Mouse (Mus musculus): Measurements from ENCODE around the gene Dydc2.
"Not testable (repeated sequence)": the region's sequence is repeated elsewhere in the genome, so short reads cannot be mapped to it uniquely, and the experiment has no call there.

The Dydc2 gene

DNA sequence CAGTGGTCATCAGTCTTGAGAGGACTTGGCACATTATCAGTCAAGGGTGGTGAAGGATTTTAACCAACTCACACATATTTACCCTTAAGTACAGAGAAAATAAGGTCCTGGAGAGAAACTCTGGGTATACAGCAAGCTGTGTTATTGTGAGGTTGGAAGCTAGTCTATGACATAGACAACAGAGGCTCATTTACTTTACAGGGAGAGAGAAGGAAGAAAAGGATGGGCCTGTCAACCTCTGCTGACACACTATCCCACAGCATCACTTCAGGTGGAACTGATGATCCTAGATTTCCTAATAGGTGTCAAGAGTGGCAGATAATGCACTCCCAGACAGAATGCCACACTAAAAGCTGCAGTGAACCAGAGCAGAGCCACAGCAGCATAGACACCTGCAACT is at the start of gene Dydc2:
Gene Dydc2, minus strand, starts transcription at position 101 of the 400 bp plus-strand sequence.
- no peak for DNase-seq (ENCODE audit: extremely low read depth, low read depth, low spot score)

DNA sequence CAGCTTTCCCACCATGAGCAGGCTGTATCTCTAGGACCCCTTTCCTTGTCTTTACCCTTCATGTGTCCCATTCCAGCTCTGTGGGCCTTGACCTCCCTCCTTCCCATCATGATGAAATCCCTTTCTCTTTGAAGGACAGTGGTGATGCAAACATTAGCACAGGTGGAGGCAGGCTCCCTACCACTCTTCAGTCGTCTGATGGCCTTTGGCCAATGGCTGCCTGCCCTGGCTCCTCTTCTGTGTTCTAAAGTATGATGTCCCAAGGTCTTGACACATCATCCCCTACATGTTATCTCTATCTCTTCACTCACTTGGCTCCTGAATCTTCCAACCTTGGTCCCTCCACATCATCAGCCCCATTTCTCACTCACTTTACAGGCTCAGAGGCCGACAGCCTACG is 47.3 kb upstream of the Dydc2 start:
- no peak for DNase-seq (ENCODE audit: extremely low read depth, low read depth, low spot score)

DNA sequence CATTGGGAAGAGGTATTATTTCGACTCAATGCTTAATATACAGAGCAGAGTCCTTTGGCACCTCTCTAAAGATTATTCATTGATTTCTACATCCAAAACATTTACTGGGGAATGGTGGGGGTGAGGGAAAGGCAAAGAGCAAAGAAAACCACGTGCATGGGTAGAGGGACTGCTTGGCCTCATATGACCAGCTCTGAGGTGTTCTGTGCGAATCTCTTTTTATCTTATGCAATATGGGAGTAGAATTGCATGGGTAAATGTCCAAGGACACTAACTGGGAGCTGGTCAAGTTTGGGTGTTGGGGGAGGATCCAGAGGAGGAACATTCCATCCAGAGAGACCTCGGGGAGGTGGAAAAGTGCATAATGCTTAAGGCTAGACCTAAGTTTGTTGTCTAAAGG is 43.9 kb upstream of the Dydc2 start:
- DNase-seq (ENCODE audit: extremely low read depth, low read depth, low spot score), result no peak

DNA sequence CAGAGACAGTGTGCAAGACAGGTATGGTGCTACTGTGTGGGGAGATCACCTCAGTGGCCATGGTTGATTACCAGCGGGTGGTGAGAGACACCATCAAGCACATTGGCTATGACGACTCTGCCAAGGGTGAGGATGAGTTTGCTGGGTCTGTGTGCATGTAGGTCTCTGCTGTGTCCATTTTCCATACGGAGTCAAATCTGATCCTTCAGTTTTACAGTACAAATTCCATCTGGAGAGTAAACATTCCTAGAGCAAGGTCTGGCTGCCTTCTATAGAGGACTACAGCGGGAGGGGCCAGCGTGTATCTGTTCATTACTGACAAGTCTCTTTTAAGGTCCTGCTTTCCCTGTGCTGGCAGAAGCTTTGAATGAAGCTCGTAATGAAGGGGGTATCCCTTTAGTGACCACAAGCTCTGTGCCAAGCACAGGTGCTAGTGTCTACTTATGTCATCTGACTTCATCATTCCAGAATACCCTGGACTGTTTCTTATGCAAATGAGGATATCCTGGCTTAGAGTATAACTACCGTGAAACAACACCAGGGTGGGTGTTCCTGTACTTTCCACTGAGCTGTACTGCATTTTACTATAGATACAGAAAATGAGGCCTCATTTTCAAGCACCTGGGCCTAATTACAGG is 42.1 kb upstream of the Dydc2 start:
- DNase-seq (ENCODE audit: extremely low read depth, low read depth, low spot score), result no peak

DNA sequence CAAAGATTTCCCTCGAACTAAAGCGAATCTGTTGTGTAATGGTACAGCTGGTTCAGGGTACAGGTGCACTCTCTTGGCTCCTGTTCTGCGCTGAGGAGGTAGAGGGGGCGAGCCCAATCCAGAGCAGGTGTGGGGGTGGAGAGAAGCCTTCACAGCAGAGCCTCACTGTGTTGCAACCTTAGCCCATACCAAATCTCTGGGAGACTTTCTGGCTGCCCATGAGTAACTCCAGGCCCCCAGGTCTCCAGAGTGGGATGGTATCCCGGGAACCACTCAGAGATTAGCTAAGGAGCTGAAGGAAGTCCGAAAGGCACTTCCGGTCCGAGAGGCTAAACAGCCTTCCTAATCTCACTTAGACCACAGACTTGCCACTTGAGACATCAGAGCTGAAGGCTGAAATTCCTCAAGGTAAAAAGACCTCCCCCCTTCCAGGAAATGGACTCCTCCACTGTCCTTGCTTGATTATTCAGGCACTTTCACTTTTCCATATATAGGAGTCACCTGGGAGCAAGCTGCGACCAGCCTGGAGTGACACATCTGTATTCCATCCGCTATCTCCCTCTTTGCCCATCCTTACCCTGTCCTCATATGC is 35.9 kb upstream of the Dydc2 start, which contains the start of gene Mat1a:
Gene Mat1a, plus strand, starts transcription at position 183 of the 592 bp plus-strand sequence.
- no peak for DNase-seq (ENCODE audit: extremely low read depth, low read depth, low spot score)

DNA sequence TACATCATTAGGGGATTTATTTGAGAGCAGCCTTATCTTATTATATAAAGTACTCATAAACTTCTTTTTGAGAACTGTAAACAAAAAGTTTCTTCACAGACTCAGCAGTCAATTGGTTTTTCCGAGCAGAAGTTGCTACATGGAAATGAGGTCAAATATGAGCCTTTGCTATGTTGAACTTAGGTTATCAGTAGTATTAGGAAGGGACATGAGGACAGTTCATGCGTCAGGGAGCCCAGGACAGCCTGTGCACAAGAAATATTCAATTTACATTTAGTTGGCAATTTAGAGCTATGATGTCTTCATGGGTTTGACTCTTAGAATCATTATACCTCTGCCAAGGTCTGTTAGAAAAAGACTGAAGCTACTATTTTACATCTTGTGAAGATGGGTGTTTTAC is 33.3 kb upstream of the Dydc2 start:
- no peak for DNase-seq (ENCODE audit: extremely low read depth, low read depth, low spot score)

DNA sequence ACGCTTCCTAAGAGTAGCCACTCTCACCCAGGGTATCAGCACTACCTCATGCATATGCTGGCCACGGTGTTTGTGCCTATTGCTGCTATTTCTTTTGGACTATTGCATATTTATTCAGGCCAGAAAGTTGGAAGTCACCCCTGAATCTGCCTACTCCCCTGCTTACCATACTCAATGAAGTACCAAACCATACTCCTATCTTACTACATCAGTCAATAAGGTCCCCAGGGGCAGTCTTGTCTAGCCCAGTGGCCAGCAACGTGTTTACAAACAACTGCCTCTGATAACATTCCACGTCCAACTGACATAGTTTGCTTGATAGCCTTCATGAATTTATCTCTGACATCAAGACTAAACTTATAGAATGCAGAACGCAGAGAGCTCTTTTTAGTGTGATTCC is 32.2 kb upstream of the Dydc2 start:
- no peak for DNase-seq (ENCODE audit: extremely low read depth, low read depth, low spot score)

DNA sequence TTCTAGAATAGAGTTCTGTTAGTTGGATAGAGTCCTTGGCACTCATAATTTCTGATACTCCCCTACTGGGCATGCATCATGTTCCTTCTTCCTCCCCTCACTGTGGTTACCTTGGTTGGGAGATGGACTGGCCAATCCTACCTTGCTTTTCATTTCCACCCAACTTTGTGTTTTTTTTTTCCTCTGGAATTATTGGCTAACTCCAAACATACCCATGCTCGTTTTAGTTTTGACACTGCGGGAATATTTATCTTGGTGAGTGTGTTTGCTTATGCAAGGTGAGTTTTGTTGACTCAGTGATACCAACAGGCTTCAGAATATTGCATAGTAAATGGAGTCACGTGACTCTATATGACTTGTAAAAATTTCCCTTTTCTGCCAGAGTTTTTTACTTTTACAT is 31.7 kb upstream of the Dydc2 start:
- DNase-seq (ENCODE audit: extremely low read depth, low read depth, low spot score), result no peak

DNA sequence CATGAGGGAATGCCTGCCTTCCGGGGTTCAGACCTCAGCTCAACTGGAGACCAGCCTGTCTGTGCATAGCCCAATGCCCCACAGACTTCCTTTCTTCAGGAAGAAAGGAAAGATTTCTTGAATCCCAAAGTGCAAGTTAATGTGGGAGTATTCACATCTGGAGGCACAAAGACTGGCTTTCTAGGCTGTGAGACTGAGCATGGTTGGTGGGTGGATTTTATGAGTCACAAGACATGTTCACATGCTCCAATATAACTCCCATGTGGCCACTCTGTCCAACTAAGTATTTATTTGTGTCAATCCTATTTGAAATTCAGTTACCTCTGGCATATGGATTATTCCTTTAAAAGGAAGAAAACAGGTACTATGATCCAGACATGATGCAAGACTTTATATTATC is 29.7 kb upstream of the Dydc2 start:
- no peak for DNase-seq (ENCODE audit: extremely low read depth, low read depth, low spot score)

DNA sequence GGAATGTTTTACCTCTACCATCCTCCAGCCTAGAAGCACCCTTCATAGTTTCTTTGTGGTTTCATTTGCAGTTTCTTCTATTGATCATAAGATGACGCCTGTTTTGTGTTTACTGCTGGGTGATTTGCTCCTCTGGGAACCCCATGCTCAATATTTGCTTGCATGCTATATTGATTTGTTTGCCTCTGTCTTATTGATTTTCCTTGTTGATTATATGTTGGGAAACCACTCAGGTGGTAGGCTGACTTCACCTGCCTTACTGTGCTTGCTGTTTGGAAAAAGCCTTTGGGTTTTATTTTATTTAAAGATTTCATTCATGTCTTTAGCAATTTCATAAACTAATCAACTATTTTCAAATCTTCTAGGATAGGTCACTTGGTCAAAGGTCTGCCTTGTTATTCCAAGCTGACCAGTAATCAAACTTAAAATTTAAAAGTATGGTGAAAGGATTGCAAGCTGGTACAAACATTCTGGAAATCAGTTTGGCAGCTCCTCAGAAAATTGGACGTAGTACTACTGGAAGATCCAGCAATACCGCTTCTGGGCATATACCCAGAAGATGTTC is 27.4 kb upstream of the Dydc2 start:
- no peak for DNase-seq (ENCODE audit: extremely low read depth, low read depth, low spot score)

DNA sequence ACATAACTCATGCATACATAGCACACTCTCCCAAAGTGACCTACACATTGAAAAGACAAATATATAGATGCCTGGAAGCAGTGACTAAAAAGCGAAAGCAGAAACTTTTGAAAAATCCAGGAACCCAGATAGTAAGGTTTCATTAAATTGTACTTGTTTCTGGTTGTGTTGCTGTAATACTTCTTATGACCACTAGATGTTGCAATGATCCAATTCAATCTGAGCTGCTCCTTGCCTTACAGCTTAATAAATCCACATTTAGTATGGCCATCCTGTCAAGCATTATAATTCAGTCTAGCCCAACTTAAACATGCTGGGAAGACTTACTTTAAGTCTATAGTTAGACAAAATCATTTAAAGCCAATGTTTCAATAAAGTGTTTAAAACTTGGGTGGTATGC is 25.1 kb upstream of the Dydc2 start:
- DNase-seq (ENCODE audit: extremely low read depth, low read depth, low spot score), result no peak

DNA sequence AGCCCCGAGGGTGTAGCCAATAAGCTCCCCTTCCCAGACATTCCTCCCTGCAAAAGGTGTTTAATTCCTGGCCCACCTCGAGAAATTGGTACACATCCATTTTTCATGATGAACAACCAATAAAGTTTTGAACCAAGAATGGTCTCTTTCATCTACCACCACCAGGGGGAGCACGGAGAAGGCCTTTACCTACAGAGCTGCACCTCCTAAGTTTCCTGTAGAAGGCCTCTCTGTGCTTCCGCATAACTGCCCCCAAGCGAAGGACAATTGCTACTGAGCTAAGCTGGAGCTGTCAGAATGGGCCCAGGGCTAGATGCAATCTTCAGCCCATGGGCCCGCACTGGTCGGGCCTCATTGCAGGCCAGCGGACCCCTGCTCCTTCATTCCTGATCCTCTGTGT is 21.8 kb upstream of the Dydc2 start:
- DNase-seq (ENCODE audit: extremely low read depth, low read depth, low spot score), result no peak

DNA sequence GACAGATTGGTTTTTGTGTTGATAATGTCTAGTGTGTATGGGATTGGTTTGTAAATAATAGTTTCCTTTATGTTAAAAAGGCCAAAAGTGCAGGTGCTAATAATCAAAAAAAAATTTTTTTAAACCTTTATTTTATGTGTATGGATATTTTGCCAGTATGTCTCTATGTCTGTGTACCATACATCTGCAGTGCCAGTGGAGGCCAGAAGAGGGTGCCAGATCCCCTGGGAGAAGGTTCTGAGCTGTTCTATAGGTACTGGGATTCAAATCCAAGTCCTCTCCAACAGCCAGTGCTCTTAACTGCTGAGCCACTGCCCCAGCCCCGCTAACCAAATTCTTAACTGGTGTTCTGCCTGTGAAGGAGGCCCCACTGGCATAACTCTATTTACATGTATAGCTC is 18.5 kb upstream of the Dydc2 start:
- no peak for DNase-seq (ENCODE audit: extremely low read depth, low read depth, low spot score)

DNA sequence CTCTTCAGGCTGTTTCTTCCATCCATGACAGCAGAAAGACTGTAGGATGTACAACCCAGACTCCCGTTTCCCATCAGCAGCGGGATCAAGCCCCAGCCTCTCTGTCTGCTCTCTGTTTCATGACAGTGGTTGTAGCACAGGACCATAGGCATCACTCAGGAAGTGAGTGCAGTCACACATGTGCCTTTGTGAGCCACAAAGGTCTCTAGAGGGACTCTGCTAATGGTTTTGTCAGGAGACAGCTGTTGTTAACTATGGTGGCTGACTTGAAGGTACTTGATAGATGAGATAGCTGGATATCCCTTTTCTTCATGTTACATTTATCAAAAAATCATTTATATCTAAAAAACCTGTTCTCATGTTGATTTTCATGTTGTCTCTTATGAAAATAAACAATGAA is 13.4 kb upstream of the Dydc2 start:
- no peak for DNase-seq (ENCODE audit: extremely low read depth, low read depth, low spot score)

DNA sequence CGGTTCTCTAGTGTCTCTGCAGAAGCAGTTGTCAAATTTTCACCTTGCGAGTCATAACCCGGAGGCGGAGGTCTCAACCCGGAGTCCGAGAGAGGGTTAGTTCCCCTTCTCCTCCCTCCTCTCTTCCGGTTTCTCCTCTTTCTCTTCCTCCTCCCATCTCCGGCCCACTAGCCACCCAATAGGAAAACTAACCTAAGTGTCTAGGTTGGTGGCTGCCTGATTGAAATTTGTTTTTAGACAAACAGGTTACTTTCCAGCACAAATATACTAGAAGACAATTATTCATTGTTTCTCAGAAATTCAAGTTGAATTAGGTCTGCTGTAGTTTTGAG is 3.9 kb upstream of the Dydc2 start:
- no peak for DNase-seq (ENCODE audit: extremely low read depth, low read depth, low spot score)

DNA sequence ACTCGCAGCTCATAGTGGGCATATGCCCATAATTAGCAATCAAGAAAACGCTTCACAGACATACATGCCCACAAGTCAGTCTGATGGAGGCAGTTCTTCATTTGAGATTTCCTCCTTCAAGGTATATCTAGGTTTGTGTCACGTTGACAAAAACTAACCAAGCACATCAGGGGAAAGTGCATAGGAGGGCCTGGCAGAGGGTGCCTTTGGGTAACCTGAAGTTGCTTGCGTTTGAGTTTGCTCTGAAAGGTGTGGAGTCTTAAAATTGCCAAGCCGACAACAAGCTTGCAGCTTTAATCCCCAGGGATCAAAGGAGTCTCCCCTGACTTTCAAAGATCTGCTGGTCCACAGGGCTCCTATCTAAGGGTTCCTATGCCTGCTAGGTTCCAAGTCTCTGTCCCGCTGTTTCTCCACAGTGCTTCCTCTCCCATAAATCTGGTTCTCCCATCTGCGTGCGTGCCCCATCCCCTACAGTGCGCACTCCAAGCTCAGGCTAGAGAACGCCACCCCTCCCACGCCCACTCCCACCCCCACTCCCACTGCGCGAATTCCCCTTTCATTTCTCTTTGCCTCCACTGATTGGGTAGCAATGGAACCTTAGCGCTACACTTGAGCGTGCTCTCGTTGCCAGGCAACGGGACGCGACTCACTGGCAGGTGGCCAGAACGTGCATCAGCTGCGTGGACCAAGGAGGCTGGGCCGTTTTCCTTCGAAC is 3.4 kb upstream of the Dydc2 start, which contains the start of gene Dydc1:
Gene Dydc1, plus strand, starts transcription at position 683 of the 715 bp plus-strand sequence.
- no peak for DNase-seq (ENCODE audit: extremely low read depth, low read depth, low spot score)

DNA sequence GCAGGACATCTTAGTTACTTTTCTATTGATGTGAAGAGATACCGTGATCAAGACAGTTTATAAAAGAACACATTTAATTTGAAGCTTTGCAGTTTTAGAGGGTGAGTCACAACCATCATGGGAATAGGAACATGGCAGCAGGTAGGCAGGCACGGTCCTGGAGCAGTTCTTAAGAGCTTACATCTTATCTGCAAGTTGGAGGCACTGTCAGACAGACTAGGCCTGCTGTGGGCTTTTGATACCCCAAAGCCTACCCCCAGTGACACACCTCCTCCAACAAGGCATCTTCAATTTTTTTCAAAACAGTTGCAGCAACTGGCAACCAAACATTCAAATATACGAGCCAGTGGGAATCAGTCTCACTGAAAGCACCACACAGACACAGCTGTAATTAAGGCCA is 1.3 kb upstream of the Dydc2 start:
- DNase-seq (ENCODE audit: extremely low read depth, low read depth, low spot score), result no peak

DNA sequence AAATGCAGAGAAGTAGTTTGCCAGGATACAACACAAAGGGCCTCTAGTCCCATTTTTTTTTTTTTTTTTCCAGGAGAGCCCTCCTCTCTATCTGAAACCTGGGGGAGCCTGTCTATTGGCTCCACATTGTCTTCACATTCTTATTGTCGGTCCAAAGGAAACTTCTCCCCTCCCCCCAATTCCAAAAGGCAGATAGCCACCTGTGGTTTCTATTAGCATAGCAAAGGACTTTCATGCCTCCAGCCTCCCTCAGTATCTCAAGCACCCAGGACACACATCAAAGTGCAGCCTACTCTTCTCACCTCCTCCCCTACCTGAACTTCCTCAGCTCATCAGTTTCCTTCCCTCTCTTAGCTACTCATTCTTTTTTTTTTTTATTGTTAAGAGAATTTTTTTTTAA is 2.6 kb downstream of the Dydc2 start:
- DNase-seq (ENCODE audit: extremely low read depth, low read depth, low spot score), result no peak

DNA sequence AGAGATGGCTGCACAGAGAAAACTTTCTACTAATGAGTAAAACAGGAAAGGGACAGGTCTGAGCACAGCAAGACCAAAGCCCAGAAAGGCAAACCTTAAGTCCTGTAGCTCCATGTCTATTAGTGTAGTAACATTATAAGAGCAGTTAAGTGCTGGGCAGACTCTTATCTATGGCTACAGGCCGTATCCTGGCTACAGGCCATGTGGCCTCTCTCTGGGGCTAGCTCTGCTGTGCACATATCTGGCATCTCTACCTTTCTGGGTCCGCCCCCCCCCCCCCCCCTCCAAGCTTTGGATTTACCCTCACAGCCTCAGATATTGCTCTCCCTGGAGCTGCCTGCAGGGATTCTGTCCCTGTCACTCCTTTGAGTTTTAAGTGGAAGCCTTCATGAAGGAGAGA is 3.8 kb downstream of the Dydc2 start:
- no peak for DNase-seq (ENCODE audit: extremely low read depth, low read depth, low spot score)

DNA sequence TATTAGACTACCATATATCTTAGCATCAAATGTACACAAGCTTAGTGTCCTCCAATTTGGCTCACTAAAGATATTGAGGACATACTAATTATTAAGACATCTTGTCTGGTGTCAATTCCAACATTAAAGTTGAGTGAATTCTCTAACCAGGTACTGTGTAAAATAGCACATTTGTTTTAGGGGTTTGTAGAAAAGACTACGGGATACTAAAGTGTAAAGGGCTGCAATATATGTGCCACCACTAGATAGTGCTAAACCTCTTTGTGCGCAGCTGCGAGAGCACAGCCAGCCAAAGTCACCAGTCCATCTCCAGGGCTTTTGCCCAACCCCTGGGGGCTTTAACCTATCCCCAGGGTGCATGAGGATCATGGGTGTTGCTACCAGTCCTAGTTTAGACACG is 15.8 kb downstream of the Dydc2 start:
- not testable (repeated sequence) for DNase-seq (ENCODE audit: extremely low read depth, low read depth, low spot score)

DNA sequence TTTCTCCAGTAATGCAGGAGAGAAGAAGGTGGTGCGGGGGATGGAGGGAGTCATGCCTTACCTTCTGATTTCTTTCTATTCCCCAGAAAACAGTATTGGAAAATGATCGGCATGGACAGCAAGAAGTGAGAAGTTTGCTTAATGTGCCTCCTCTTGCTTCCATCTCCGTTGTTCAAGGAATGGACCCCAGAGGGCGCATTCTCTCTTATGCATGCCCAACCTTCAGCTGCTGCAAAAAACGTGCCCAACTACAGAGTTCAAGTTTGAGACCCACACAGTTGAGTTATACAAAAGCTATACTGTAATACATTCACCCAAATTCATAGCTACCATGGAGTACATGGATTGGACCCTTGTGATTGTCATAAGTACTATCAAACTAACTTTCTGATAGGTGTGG is 16.5 kb downstream of the Dydc2 start:
- no peak for DNase-seq (ENCODE audit: extremely low read depth, low read depth, low spot score)

DNA sequence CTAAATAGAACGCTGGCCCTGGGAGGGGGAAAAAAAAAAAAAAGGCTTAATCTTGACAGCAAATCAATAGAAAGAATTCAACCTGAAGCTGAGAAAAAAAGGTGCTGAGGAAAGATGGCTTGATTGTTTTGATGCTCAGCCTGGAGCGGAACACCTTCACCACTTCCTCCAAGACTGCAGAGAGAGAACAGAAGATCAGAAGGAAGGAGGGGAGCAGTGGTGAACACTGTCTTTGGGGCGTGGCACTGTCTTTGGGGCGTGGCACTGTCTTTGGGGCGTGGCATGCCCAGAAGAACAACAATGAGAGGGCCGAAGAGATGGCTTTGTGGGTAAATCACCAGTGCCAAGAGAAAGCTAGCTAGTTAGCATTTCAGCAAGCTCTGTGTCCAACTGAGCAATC is 18.5 kb downstream of the Dydc2 start:
- no peak for DNase-seq (ENCODE audit: extremely low read depth, low read depth, low spot score)

All from fat pad, adult 2 months (tissue).